Mouse (Mus musculus) embryo, embryonic 11.5 days (tissue): Measurements from ENCODE around the gene Gm28053.

Experiments
- DNase-seq: peaks from one replicate; pipeline ENCODE4 v3.0.0-alpha.2; 2012; ENCODE audit warnings: low read depth, low spot score

The Gm28053 gene

DNA sequence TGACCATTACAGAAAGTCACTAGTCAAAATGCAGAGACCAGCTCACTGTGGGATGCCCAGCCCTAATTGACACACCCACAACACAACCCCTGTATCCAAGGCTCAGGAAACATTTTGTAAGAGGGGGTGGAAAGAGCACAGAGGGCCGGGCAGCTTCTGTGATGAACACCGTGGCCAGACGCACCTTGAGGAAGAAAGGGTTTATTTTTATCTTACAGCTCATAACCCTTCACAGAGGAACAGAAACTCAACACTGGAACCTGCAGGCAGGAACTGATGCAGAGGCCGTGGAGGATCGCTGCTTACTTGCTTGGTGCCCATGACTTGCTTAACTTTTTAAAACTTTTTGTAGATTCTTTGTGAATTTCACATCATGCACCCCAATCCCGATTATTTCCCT, 25.4 kb upstream of the Gm28053 start:
- DNase-seq, result no peak

- DNase-seq, result no peak
These were observed 21.4 kb upstream of the Gm28053 start for GRCm38 (mm10) chr6:48696830-48697554.

GRCm38 (mm10) chr6:48697555-48697930, 20.9 kb upstream of the Gm28053 start:
- no peak for DNase-seq

GRCm38 (mm10) chr6:48698066-48698856, 20.1 kb upstream of the Gm28053 start:
- no peak for DNase-seq

DNA sequence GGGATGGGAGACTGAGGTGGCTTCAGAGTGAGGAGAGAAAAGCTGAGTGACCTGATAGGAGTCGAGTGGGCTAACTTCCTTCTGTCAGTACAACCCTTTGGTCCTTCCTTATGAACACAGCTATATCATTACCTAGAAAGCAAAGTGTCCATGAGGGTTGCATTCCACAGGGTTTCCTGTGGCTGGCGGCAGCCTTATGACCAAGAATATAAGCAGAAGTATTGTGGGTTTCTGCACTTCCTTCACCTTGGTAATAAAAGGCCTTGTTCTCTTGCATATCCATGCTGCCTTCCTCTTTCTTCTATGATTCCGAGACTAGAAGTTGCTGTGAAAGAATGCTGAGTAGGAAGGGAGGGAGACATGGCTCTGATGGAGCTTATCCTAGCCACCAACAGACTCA, 19.5 kb upstream of the Gm28053 start:
- DNase-seq, result no peak

GRCm38 (mm10) chr6:48700251-48701075, 17.9 kb upstream of the Gm28053 start:
- no peak for DNase-seq

DNA sequence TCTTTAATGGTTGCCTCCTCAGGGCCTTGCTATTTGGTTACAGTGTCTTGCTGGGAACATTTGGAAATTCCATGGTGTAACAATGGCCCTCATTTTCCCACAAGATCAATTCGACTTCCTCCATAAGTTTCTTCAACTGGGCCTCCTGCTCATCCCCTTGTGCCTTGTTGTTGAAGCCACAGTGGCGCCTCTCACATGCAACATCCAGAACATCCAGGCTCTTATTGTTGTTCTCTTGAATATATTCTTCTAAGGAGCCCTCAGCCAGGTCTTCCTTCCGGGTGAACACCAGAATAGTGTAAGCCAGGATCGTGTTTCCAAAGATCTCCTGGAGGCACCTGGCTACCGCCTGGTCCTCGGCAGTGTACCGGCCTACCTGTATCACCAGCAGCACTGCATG, 16.3 kb upstream of the Gm28053 start:
- DNase-seq, result no peak

GRCm38 (mm10) chr6:48702601-48703000, 15.8 kb upstream of the Gm28053 start:
- no peak for DNase-seq

GRCm38 (mm10) chr6:48704146-48704545, 14.3 kb upstream of the Gm28053 start:
- no peak for DNase-seq

GRCm38 (mm10) chr6:48706130-48706529, 12.3 kb upstream of the Gm28053 start:
- no peak for DNase-seq

- DNase-seq, result no peak
These were observed 1.9 kb downstream of the Gm28053 start for GRCm38 (mm10) chr6:48720326-48720725.

- no peak for DNase-seq
These were observed 5.1 kb downstream of the Gm28053 start for GRCm38 (mm10) chr6:48723468-48723867.

DNA sequence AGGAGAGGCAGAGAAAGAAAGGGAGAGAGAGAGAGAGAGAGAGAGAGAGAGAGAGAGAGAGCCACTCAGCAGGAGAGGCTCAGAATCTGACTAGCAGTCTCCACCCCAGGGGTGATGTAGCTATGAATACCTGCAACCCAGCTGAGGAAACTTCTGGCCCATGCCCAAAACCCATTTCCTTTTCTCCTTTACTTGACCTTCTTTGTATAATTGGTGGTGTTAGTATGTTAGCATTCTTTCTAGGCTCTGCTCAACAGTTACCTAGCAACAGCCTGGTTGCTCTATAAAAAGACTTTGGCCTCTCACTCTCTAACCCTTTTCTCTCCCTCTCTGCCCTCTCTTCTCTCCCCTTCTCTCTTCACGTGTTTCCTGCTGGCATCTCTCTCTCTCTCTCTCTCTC, 7.1 kb downstream of the Gm28053 start:
- DNase-seq, result no peak

GRCm38 (mm10) chr6:48727761-48728160, 9.4 kb downstream of the Gm28053 start:
- no peak for DNase-seq

DNA sequence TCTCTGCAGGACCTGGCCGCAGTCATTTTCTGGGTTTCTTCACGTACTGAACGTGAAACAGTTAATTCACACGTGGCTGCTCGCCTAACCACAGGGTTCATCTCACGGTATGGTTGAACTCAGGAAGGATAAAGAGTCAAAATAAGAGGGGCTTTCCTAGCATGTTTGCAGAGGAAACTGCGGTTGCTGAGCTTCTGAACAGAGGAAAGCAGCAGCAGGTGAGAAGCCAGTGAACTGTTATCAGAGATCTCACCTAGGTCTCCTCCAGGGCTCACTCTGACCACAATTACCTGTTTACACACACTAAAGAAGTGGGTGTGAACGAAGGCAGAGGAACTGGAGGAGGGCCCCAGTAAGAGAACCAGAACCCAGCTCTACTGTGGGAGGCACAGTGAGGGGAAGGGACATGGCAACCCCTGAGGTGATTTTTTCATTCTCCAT, 14.5 kb downstream of the Gm28053 start:
- no peak for DNase-seq

- DNase-seq, result no peak
These were observed 15.3 kb downstream of the Gm28053 start for GRCm38 (mm10) chr6:48733660-48734059.

DNA sequence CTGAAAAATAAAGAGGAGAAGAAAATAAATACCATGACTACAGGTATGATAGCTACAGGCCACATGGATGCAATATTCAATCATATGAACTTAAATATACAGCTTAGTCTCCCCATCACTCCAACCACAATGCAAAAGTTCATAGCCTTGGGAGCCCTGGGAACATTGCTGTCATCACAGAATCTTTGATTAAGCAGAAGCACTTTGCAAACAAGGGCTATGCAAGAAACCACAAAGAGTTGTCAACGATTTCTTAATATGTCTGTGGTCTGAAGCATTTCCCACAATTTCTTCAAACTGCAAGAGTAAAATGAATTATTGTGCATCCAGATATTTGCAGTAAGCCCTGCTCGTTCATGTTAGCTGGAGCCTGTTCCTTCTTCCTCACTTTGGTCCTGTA, 18.6 kb downstream of the Gm28053 start:
- no peak for DNase-seq

GRCm38 (mm10) chr6:48737688-48738087, 19.3 kb downstream of the Gm28053 start:
- no peak for DNase-seq

- DNase-seq, result no peak
These were observed 20.8 kb downstream of the Gm28053 start, which contains the start of gene Gimap1 for GRCm38 (mm10) chr6:48738961-48739779. Gimap1 (plus strand) TSS chr6:48739054.

DNA sequence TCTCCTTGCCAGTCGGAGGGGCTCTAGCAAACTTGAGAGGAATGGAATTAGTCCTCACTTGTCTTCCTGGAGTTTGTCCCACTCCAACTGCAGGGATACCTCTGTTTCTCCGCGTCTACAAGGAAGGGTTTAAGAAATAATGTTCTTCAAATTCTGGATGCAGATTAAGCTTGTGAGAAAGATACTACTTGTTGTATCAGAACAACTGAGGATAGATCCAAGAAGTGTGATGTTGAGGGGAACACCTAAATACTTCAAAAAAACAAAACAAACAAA, 21.3 kb downstream of the Gm28053 start:
- no peak for DNase-seq

GRCm38 (mm10) chr6:48740501-48741169, 22.2 kb downstream of the Gm28053 start:
- no peak for DNase-seq
